Mouse (Mus musculus) lung, postnatal 0 days (tissue): ENCODE results near the gene Phyhd1. TPM values are rescaled to one million over a fixed set of nuclear protein-coding genes. Genes with fewer than 3 reads are reported as not detected.

Source experiments
- ATAC-seq: fragments of 200-750 bp; cut with Nextera tagmentation; 2 replicates; pipeline ENCODE4 v1.8.0; 2017; ENCODE audit warnings: moderate library complexity
- DNase-seq: peaks from one replicate; pipeline ENCODE4 v3.0.0-alpha.2; 2016; ENCODE audit warnings: low spot score
- H3K27ac ChIP-seq: fragments of 300-500 bp; sonication (generic); 2 replicates; pipeline ENCODE4 v1.5.1; 2014; ENCODE audit warnings: antibody characterized with exemption, mild to moderate bottlenecking, low read length, mixed read lengths
- H3K27me3 ChIP-seq: fragments of 300-500 bp; sonication (generic); replicated peaks from 2 replicates; pipeline ENCODE4 v1.6.1; 2014; ENCODE audit warnings: low read length, mixed read lengths; ENCODE audit not compliant: insufficient read depth
- H3K36me3 ChIP-seq: fragments of 300-500 bp; sonication (generic); 2 replicates; pipeline ENCODE4 v1.6.1; 2014; ENCODE audit warnings: low read length, mixed read lengths; ENCODE audit not compliant: insufficient read depth
- H3K4me1 ChIP-seq: fragments of 300-500 bp; sonication (generic); 2 replicates; pipeline ENCODE4 v1.6.1; 2014; ENCODE audit warnings: antibody characterized with exemption, low read depth, low read length, mixed read lengths; ENCODE audit not compliant: insufficient read depth
- H3K4me2 ChIP-seq: fragments of 300-500 bp; sonication (generic); replicated peaks from 2 replicates; pipeline ENCODE4 v1.6.1; 2014; ENCODE audit warnings: low read depth, mild to moderate bottlenecking, low read length, moderate library complexity, mixed read lengths
- H3K4me3 ChIP-seq: fragments of 300-500 bp; sonication (generic); 2 replicates; pipeline ENCODE4 v1.5.1; 2014; ENCODE audit warnings: low read depth, low read length
- H3K9ac ChIP-seq: fragments of 300-500 bp; sonication (generic); replicated peaks from 2 replicates; pipeline ENCODE4 v1.6.1; 2014; ENCODE audit warnings: low read depth, mild to moderate bottlenecking
- H3K9me3 ChIP-seq: fragments of 300-500 bp; sonication (generic); 2 replicates; pipeline ENCODE4 v1.6.1; 2016; ENCODE audit warnings: low read length, mixed read lengths
- CTCF ChIP-seq: IDR thresholded peaks from 2 replicates; pipeline ENCODE4 v1.5.1; 2016; ENCODE audit warnings: antibody characterized with exemption, mild to moderate bottlenecking
- EP300 ChIP-seq: IDR thresholded peaks from 2 replicates; pipeline ENCODE4 v1.6.1; 2016; ENCODE audit warnings: antibody characterized with exemption, mild to moderate bottlenecking, control low read depth
- WGBS: fragments of 180-500 bp; shearing (Covaris S2); extraction: QIAGEN DNeasy Blood & Tissue Kit; methylation state at CpG from one replicate; pipeline ENCODE4 v1.1.7; 2014; 5-methylcytosine and 5-hydroxymethylcytosine counted together
- polyA plus RNA-seq: library from polyadenylated mRNA; unstranded; fragments of >200 nt; fragmentation: Nextera tagmentation; extraction: Ambion mirVana; gene quantifications from 2 replicates; pipeline ENCODE4 v1.2.1, GENCODE M21; 2015

The Phyhd1 gene
- polyA plus RNA-seq, 1 experiment from 2014 or later: 9.5 TPM

- no peak overlapping the region for H3K4me3 ChIP-seq
- no peaks in the 10 kb centered on the region for H3K9me3 ChIP-seq
- H3K27me3 ChIP-seq: no peaks in the 10 kb centered on the region
- DNase-seq (no peak), ATAC-seq (no peak)
- WGBS: 94% methylated on average over 5 of the region's 5 CpGs
- H3K36me3 ChIP-seq: peaks cover 17% of the 10 kb centered on the region; the same call in 1 of the 2 replicates
- peaks cover 13% of the 10 kb centered on the region; the same call in 1 of the 2 replicates for H3K4me1 ChIP-seq
- H3K9ac ChIP-seq: no peak overlapping the region
- TF ChIP-seq CTCF: no peak
- TF ChIP-seq EP300: no peak
- H3K4me2 ChIP-seq: no peak overlapping the region
- H3K27ac ChIP-seq: no peak overlapping the region
These were observed 19.0 kb upstream of the Phyhd1 start for GRCm38 (mm10) chr2:30247036-30247435.

GRCm38 (mm10) chr2:30247681-30248080 lies 18.3 kb upstream of the Phyhd1 start:
- ATAC-seq (no peak), DNase-seq (no peak)
- no peak overlapping the region for H3K4me2 ChIP-seq
- H3K36me3 ChIP-seq: peaks cover 16% of the 10 kb centered on the region; the same call in 1 of the 2 replicates
- no peak overlapping the region for H3K27ac ChIP-seq
- H3K9me3 ChIP-seq: no peaks in the 10 kb centered on the region
- no peaks in the 10 kb centered on the region for H3K27me3 ChIP-seq
- TF ChIP-seq CTCF (no peak), EP300 (no peak)
- WGBS: 73% methylated on average over 4 of the region's 4 CpGs
- peaks cover 13% of the 10 kb centered on the region; the same call in 1 of the 2 replicates for H3K4me1 ChIP-seq
- no peak overlapping the region for H3K4me3 ChIP-seq
- H3K9ac ChIP-seq: no peak overlapping the region

- TF ChIP-seq CTCF (no peak), EP300 (no peak)
- H3K27me3 ChIP-seq: no peaks in the 10 kb centered on the region
- 93% methylated on average over 3 of the region's 3 CpGs for WGBS
- no peak overlapping the region for H3K4me3 ChIP-seq
- DNase-seq (no peak), ATAC-seq (no peak)
- H3K9ac ChIP-seq: no peak overlapping the region
- H3K27ac ChIP-seq: no peak overlapping the region
- H3K4me2 ChIP-seq: no peak overlapping the region
- H3K9me3 ChIP-seq: no peaks in the 10 kb centered on the region
- H3K4me1 ChIP-seq: peaks cover 7% of the 10 kb centered on the region; the same call in 1 of the 2 replicates
- H3K36me3 ChIP-seq: peaks cover 9% of the 10 kb centered on the region; the same call in 1 of the 2 replicates
These were observed 16.8 kb upstream of the Phyhd1 start for GRCm38 (mm10) chr2:30249182-30249581.

GRCm38 (mm10) chr2:30250166-30251128 lies 15.6 kb upstream of the Phyhd1 start:
- H3K27me3 ChIP-seq: no peaks in the 10 kb centered on the region
- H3K9ac ChIP-seq: no peak overlapping the region
- no peak overlapping the region for H3K27ac ChIP-seq
- TF ChIP-seq EP300 (no peak), CTCF (no peak)
- H3K9me3 ChIP-seq: no peaks in the 10 kb centered on the region
- DNase-seq: no peak
- H3K36me3 ChIP-seq: peaks cover 14% of the 10 kb centered on the region; the same call in 1 of the 2 replicates
- H3K4me2 ChIP-seq: no peak overlapping the region
- H3K4me1 ChIP-seq: peaks cover 7% of the 10 kb centered on the region; the same call in 1 of the 2 replicates
- H3K4me3 ChIP-seq: no peak overlapping the region
- no peak for ATAC-seq
- 79% methylated on average over 10 of the region's 10 CpGs for WGBS

GRCm38 (mm10) chr2:30251417-30252104 lies 14.4 kb upstream of the Phyhd1 start:
- peaks cover 7% of the 10 kb centered on the region; the same call in 1 of the 2 replicates for H3K4me1 ChIP-seq
- no peak overlapping the region for H3K4me3 ChIP-seq
- H3K9ac ChIP-seq: no peak overlapping the region
- H3K4me2 ChIP-seq: no peak overlapping the region
- TF ChIP-seq CTCF: no peak
- ATAC-seq (peak; percentile 80), DNase-seq (peak; percentile 70)
- no peaks in the 10 kb centered on the region for H3K27me3 ChIP-seq
- no peaks in the 10 kb centered on the region for H3K9me3 ChIP-seq
- peaks cover 21% of the 10 kb centered on the region; the same call in 1 of the 2 replicates for H3K36me3 ChIP-seq
- 0 out of 2 replicates have a peak overlapping the region, but pooled peaks have one; percentile 38 for H3K27ac ChIP-seq
- 70% methylated on average over 5 of the region's 5 CpGs for WGBS

GRCm38 (mm10) chr2:30252521-30252920 lies 13.5 kb upstream of the Phyhd1 start:
- ATAC-seq: no peak
- no peak overlapping the region for H3K4me2 ChIP-seq
- TF ChIP-seq CTCF (no peak), EP300 (no peak)
- 79% methylated on average over 3 of the region's 3 CpGs for WGBS
- peaks cover 7% of the 10 kb centered on the region; the same call in 1 of the 2 replicates for H3K4me1 ChIP-seq
- no peaks in the 10 kb centered on the region for H3K27me3 ChIP-seq
- no peak overlapping the region for H3K27ac ChIP-seq
- H3K36me3 ChIP-seq: peaks cover 29% of the 10 kb centered on the region; the same call in 1 of the 2 replicates
- H3K9ac ChIP-seq: no peak overlapping the region
- H3K4me3 ChIP-seq: no peak overlapping the region
- H3K9me3 ChIP-seq: no peaks in the 10 kb centered on the region
- DNase-seq: no peak
